8 mouse cellular contexts compared by ENCODE assay signal in the genomic region with DNA sequence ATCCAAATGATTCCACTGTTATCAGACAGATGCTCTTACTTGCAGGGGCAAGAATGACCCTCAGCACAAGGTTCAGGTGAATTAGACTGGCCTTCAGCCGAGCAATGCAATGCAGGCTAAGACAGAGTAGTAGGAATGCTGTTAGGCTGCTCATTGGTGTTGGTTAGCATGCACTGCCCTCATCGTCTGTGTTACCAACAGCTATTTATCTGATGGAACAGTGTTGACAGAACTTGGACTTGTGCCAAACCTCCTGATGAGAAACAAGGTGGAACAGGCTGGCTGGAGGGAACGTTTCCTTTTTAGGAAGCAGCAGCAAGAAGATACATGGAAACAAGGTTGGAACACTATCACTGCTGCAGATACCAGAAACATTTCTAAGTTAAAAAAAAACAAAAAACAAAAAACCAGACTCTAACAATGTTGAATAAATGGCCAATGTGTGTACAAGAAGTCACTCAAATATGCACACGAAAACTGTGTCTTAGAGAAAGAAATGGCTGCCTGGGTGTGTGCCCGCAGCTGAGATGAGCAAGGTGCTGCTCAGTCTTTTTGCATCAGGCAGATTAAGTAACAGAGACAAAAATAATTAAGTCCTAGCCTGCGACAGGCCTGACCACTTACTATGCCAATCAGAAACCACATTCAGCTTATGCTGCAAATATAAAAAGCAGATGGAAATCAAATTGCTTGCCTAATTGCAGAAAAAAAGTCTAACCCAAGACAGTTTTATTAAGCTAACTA.
DNase-seq lines count a peak whose midpoint lies in the region; ATAC-seq lines count a peak whose summit lies in the region.

No protein-coding gene starts in this region.

- H3K4me1 ChIP-seq in heart, embryonic 16.5 days (ENCODE audit: control insufficient read depth, insufficient read depth, low read length), result peaks cover 12% of the 10 kb centered on the region

- H3K4me2 ChIP-seq in heart, embryonic 16.5 days (ENCODE audit: low read depth, low read length), result peak overlapping the region; percentile 38

- H3K27me3 ChIP-seq in heart, embryonic 16.5 days (ENCODE audit: control insufficient read depth, insufficient read depth, low read length), result no peaks in the 10 kb centered on the region

- H3K9ac ChIP-seq in heart, embryonic 16.5 days (ENCODE audit: low read length), result peak overlapping the region; percentile 55

- ATAC-seq in frontal cortex, adult (ENCODE audit: low TSS enrichment), result peak; percentile 74
- ATAC-seq in heart, embryonic 16.5 days (replicated peaks; ENCODE audit: extremely low read depth, insufficient read depth, low FRiP score), result peak; percentile 93

- no peaks in the 10 kb centered on the region for H3K36me3 ChIP-seq in heart, embryonic 16.5 days (ENCODE audit: control insufficient read depth, insufficient read depth)

- H3K4me3 ChIP-seq in heart, embryonic 16.5 days (ENCODE audit: low read length), result no peak overlapping the region

- 27% methylated on average over 6 of the region's 6 CpGs for WGBS in heart, embryonic 16.5 days

- peak overlapping the region; percentile 96 for H3K27ac ChIP-seq in heart, embryonic 16.5 days (ENCODE audit: low read length)

- DNase-seq in frontal cortex, postnatal 25 days (ENCODE audit: low spot score in 2 of 2), result no peak
- peak; percentile 46 for DNase-seq in MEL-GATA-1-ER (ENCODE audit: extremely low read depth, low read depth)
- peak; percentile 19 for DNase-seq in embryo, embryonic 10.5 days (ENCODE audit: low spot score)
- peak; percentile 19 to 42 for DNase-seq in layer of hippocampus, postnatal 10 days (ENCODE audit: low spot score in 2 of 2)
- DNase-seq in ovary, postnatal 36 days (ENCODE audit: low spot score), result peak; percentile 13
- no peak for DNase-seq in thymus, postnatal 36 days

- no peaks in the 10 kb centered on the region for H3K9me3 ChIP-seq in heart, embryonic 16.5 days (replicated peaks; ENCODE audit: control insufficient read depth, low read length)

Comparison
In these comparisons a context has a peak if more than half of its experiments do, and no peak if none do; other contexts are left out.
1. DNase-seq: peak in MEL-GATA-1-ER (single experiment), embryo, embryonic 10.5 days (single experiment), layer of hippocampus, postnatal 10 days (2 of 2) and ovary, postnatal 36 days (single experiment); none in frontal cortex, postnatal 25 days (0 of 2) and thymus, postnatal 36 days (0 of 2).